Mouse (Mus musculus): Measurements from ENCODE around the gene Vps52.

The Vps52 gene

GRCm38 (mm10) chr17:33920282-33921097 is 35.1 kb upstream of the Vps52 start:
- no peak for DNase-seq (ENCODE audit: low read depth, low spot score)

GRCm38 (mm10) chr17:33921361-33921760 is 34.3 kb upstream of the Vps52 start:
- no peak for DNase-seq (ENCODE audit: low read depth, low spot score)

- no peak for DNase-seq (ENCODE audit: low read depth, low spot score)
Measured at GRCm38 (mm10) chr17:33924577-33925283, 30.9 kb upstream of the Vps52 start.

- no peak for DNase-seq (ENCODE audit: low read depth, low spot score)
Measured at GRCm38 (mm10) chr17:33925406-33926116, 30.1 kb upstream of the Vps52 start.

GRCm38 (mm10) chr17:33926207-33926932 is 29.2 kb upstream of the Vps52 start:
- no peak for DNase-seq (ENCODE audit: low read depth, low spot score)

- no peak for DNase-seq (ENCODE audit: low read depth, low spot score)
Measured at GRCm38 (mm10) chr17:33928251-33928947, 27.2 kb upstream of the Vps52 start.

GRCm38 (mm10) chr17:33929371-33930279 is 26.0 kb upstream of the Vps52 start, which contains the start of gene Rgl2:
Gene Rgl2, plus strand, starts transcription at chr17:33929543.
- peak; percentile 86 for DNase-seq (ENCODE audit: low read depth, low spot score)

- DNase-seq (ENCODE audit: low read depth, low spot score): no peak
Measured at GRCm38 (mm10) chr17:33930280-33931158, 25.1 kb upstream of the Vps52 start.

GRCm38 (mm10) chr17:33931159-33931866 is 24.3 kb upstream of the Vps52 start:
- DNase-seq (ENCODE audit: low read depth, low spot score): no peak

GRCm38 (mm10) chr17:33931947-33932346 is 23.7 kb upstream of the Vps52 start:
- no peak for DNase-seq (ENCODE audit: low read depth, low spot score)

- DNase-seq (ENCODE audit: low read depth, low spot score): no peak
Measured at GRCm38 (mm10) chr17:33932448-33932847, 23.2 kb upstream of the Vps52 start.

GRCm38 (mm10) chr17:33932970-33933369 is 22.6 kb upstream of the Vps52 start:
- DNase-seq (ENCODE audit: low read depth, low spot score): no peak

- DNase-seq (ENCODE audit: low read depth, low spot score): no peak
Measured at GRCm38 (mm10) chr17:33935422-33936055, 20.1 kb upstream of the Vps52 start.

- DNase-seq (ENCODE audit: low read depth, low spot score): no peak
Measured at GRCm38 (mm10) chr17:33936993-33937392, 18.6 kb upstream of the Vps52 start.

- DNase-seq (ENCODE audit: low read depth, low spot score): no peak
Measured at GRCm38 (mm10) chr17:33938783-33939182, 16.8 kb upstream of the Vps52 start.

GRCm38 (mm10) chr17:33940206-33940805 is 15.3 kb upstream of the Vps52 start, which contains the start of the genes Pfdn6 and Wdr46:
Gene Pfdn6, minus strand, starts transcription at chr17:33940343.
Gene Wdr46, plus strand, starts transcription at chr17:33940660.
- DNase-seq (ENCODE audit: low read depth, low spot score): peak; percentile 87

GRCm38 (mm10) chr17:33940981-33941380 is 14.6 kb upstream of the Vps52 start:
- DNase-seq (ENCODE audit: low read depth, low spot score): no peak
